Mouse (Mus musculus) megakaryocyte-erythroid progenitor cell, adult 5 weeks (primary cell): ENCODE data around the gene Hspa14. TPM values are rescaled to one million over a fixed set of nuclear protein-coding genes. Genes with fewer than 3 reads are reported as not detected.

ENCODE experiments used
- polyA plus RNA-seq: library from polyadenylated mRNA; stranded (reverse); fragments of >175 nt; gene quantifications from 2 replicates; pipeline ENCODE4 v1.2.3, GENCODE M21; 2012

Hspa14 gene
- 6.8 and 8.0 TPM in 2 replicates for polyA plus RNA-seq

DNA sequence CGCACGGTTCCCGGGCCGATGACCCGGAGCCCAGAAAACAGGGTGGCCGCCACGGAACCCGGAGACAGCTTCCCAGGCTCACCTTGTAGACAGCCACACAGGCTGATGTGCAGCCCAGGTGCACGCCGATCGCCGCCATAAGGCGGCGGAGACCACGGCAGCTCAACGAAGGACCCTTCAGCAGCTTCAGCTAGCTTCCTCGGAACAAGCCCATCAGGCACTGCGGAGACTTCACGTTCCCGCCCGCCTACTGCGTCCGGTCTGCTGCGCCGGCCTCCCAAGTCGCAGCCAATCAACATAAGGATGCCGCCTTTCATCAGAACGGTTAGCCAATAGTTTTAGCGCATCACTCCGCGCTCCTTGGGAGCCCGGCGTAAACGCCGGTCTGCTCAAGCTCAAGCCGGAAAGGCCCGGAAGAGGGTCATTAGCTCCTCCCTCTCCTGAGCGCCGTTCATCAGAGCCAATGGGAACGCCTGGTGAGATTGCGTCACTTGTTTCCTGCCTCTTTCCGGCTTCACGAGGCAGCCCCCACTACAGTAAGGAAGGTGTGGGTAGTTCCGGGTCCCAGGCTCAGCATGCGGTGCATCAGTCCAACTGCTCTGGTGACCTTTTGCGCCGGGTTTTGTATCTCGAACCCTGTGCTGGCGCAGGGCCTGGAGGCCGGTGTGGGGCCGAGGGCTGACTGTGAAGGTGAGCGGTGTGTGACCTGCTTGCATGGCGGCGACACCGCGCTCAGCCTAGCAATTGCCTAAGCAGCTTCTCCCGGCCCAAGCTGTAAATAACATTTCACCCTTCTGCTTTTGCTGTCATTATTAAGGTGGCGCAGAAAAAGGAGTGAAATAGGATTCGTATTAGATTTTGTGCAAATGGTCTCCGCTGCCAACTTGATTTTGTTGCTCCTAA, at the start of gene Hspa14, which contains the start of the genes Gm45902 and Cdnf:
Gene Hspa14 (minus strand): TSS at position 263 of the 903 bp plus-strand sequence.
Gene Gm45902 (minus strand): TSS at position 239 of the 903 bp plus-strand sequence.
Gene Cdnf (plus strand): TSS at position 479 of the 903 bp plus-strand sequence.

GRCm38 (mm10) chr2:3474861-3475283, 37.7 kb downstream of the Hspa14 start, which contains the start of gene Suv39h2:
Gene Suv39h2 (minus strand): TSS chr2:3475031.

Other genes starting within 250 kb of the Hspa14 start
- 10.3 and 20.5 TPM in 2 replicates for gene Nmt2, start 228.6 kb downstream of the Hspa14 start, polyA plus RNA-seq
- gene Rpp38, start 180.2 kb downstream of the Hspa14 start, polyA plus RNA-seq, result 0.41 and 0.76 TPM in 2 replicates
- not detected in 2 replicates for gene Acbd7, start 176.6 kb downstream of the Hspa14 start, polyA plus RNA-seq
- 0.12 TPM in 1 of 2 replicates, not detected in the other for gene Olah, start 115.6 kb downstream of the Hspa14 start, polyA plus RNA-seq
- gene Meig1, start 90.2 kb downstream of the Hspa14 start, polyA plus RNA-seq, result not detected in 2 replicates
- 0.67 and 1.2 TPM in 2 replicates for gene Dclre1c, start 88.7 kb downstream of the Hspa14 start, polyA plus RNA-seq
- 4.5 TPM in 2 replicates for gene Suv39h2, start 37.8 kb downstream of the Hspa14 start, polyA plus RNA-seq
- gene Gm45902, start within 50 bp of the Hspa14 start, polyA plus RNA-seq, result 2.4 and 2.5 TPM in 2 replicates
- 0.04 and 0.07 TPM in 2 replicates for gene Cdnf, start 216 bp upstream of the Hspa14 start, polyA plus RNA-seq
- 1,227 and 1,368 TPM in 2 replicates for gene Fam107b, start 57.7 kb upstream of the Hspa14 start, polyA plus RNA-seq